ENCODE assay signal across 14 mouse cellular contexts in the genomic region with DNA sequence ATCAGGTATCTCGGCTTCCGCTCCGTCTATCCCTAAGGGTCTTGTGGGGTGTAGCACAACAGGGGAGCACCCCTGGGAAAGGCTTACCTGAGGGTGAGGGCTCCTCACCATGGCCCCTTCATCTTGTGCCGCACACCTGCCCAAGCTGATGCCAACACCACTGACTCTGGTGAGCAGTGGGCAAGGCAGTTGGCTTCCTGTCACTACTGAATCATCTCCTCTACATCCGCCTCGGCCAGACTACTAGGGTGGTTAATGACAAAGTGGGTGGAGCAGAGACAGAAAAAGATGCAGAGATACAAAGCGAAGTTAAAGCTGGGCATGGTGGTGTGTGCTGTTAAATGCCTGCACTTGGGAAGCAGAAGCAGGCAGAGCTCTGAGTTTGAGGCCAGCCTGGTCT. TPM values are rescaled to one million over a fixed set of nuclear protein-coding genes. Genes with fewer than 3 reads are reported as not detected.
DNase-seq lines count a peak whose midpoint lies in the region; ATAC-seq and TF ChIP-seq lines count a peak whose summit lies in the region.
"Had no signal": no experiment of that assay in that cellular context is flagged by ENCODE, and none has a peak within 500 bp of the region (broad histone marks: within the 10 kb centered on the region; RNA-seq: fewer than 3 reads in every experiment).

Lat2 (minus strand) TSS at position 224 of the 400 bp plus-strand sequence.

- peaks cover 5% of the 10 kb centered on the region for H3K4me1 ChIP-seq in bone marrow, adult 2 months (ENCODE audit: control insufficient read depth, insufficient read depth, low read length)
- H3K4me1 ChIP-seq in hindbrain, embryonic 14.5 days (replicated peaks; ENCODE audit: control insufficient read depth, insufficient read depth, low read length) = no peaks in the 10 kb centered on the region

- no peak within 1 kb of the TSS for H3K9ac ChIP-seq in hindbrain, embryonic 14.5 days
- H3K9ac ChIP-seq: hindbrain, embryonic 13.5 days; liver, postnatal 0 days had no signal

- TF ChIP-seq CTCF in layer of hippocampus, adult 2 months (conservative IDR thresholded peaks at IDR 0.05) = no peak
- TF ChIP-seq CTCF in bone marrow, adult 2 months (IDR thresholded peaks at IDR 0.05; ENCODE audit: control insufficient read depth, insufficient read depth, low read length) = no peak

- no peaks in the 10 kb centered on the region for H3K27me3 ChIP-seq in hindbrain, embryonic 14.5 days (ENCODE audit: control insufficient read depth, insufficient read depth, low read length)
- H3K27me3 ChIP-seq: hindbrain, embryonic 13.5 days had no signal

- peak within 1 kb of the TSS; percentile 44 for H3K27ac ChIP-seq in layer of hippocampus, adult 2 months
- peak within 1 kb of the TSS; percentile 78 for H3K27ac ChIP-seq in bone marrow, adult 2 months (ENCODE audit: control insufficient read depth, insufficient read depth, low read depth, low read length, poor library complexity)
- H3K27ac ChIP-seq in hindbrain, embryonic 14.5 days = no peak within 1 kb of the TSS
- H3K27ac ChIP-seq: hindbrain, embryonic 13.5 days had no signal

- DNase-seq in layer of hippocampus, adult 2 months (ENCODE audit: low spot score in 2 of 2) = no peak
- DNase-seq in layer of hippocampus, postnatal 36 days = no peak
- DNase-seq in A20 (ENCODE audit: low read depth, low spot score) = peak; percentile 89
- DNase-seq in hindbrain, embryonic 14.5 days (ENCODE audit: low spot score) = no peak
- DNase-seq in gastrocnemius, postnatal 25 days = no peak
- no peak for DNase-seq in adrenal gland, adult 8-10 months
- DNase-seq: cerebellum, adult 9-11 months; gastrocnemius, postnatal 14 days; liver, postnatal 0 days; retina, postnatal 1 day had no signal

- TF ChIP-seq POLR2A in bone marrow, adult 2 months (IDR thresholded peaks at IDR 0.05; ENCODE audit: borderline replicate concordance, control insufficient read depth, low read depth, low read length) = peak; percentile 40; the same call in 1 of the 2 replicates

- H3K9me3 ChIP-seq in hindbrain, embryonic 14.5 days (ENCODE audit: control insufficient read depth, low read length) = no peaks in the 10 kb centered on the region
- H3K9me3 ChIP-seq: G1E; hindbrain, embryonic 13.5 days had no signal

- ATAC-seq in megakaryocyte progenitor cell, adult 5-6 weeks (replicated peaks; ENCODE audit: poor library complexity) = peak; percentile 43
- ATAC-seq in hindbrain, embryonic 14.5 days (ENCODE audit: low FRiP score) = no peak
- ATAC-seq: liver, postnatal 0 days had no signal

- no peak within 1 kb of the TSS for H3K4me2 ChIP-seq in hindbrain, embryonic 14.5 days (replicated peaks)
- H3K4me2 ChIP-seq: hindbrain, embryonic 13.5 days had no signal

- WGBS in bone marrow, adult 2 months = 40% methylated on average over 7 of the region's 7 CpGs
- 93% methylated on average over 7 of the region's 7 CpGs for WGBS in hindbrain, embryonic 14.5 days

- H3K4me3 ChIP-seq in layer of hippocampus, adult 2 months = no peak within 1 kb of the TSS
- peak within 1 kb of the TSS; percentile 52 for H3K4me3 ChIP-seq in bone marrow, adult 2 months (replicated peaks; ENCODE audit: control insufficient read depth, low read depth, low read length)
- no peak within 1 kb of the TSS for H3K4me3 ChIP-seq in hindbrain, embryonic 14.5 days (replicated peaks; ENCODE audit: low read length)
- H3K4me3 ChIP-seq: hindbrain, embryonic 13.5 days had no signal

- H3K36me3 ChIP-seq in hindbrain, embryonic 14.5 days (replicated peaks; ENCODE audit: control insufficient read depth, insufficient read depth) = peaks cover 44% of the 10 kb centered on the region

RNA-seq across cellular contexts. Expression of gene Lat2, which starts in this region (rescaled TPM):
- 1 to 10 TPM; 2.2 to 3.0 TPM for total RNA-seq in layer of hippocampus, adult 2 months (2021)
- 1 to 10 TPM; 3.4 to 3.7 TPM for total RNA-seq in layer of hippocampus, postnatal 36 days (2021)
- 29.7 and 70.2 TPM in 2 replicates for polyA plus RNA-seq in bone marrow, adult 2 months (2011; ENCODE audit: insufficient read depth, insufficient read length, low replicate concordance, missing spikeins)
- 33.7 and 35.8 TPM in 2 replicates for total RNA-seq in megakaryocyte progenitor cell, adult 5-6 weeks (2015)
- 48.6 and 67.4 TPM in 2 replicates for total RNA-seq in megakaryocyte progenitor cell, adult 5-6 weeks (2017)
- 1.1 and 1.5 TPM in 2 replicates for polyA plus RNA-seq in hindbrain, embryonic 14.5 days (2014; fragmentation: Nextera tagmentation; extraction: Ambion mirVana)
- total RNA-seq in gastrocnemius, postnatal 25 days (2021) = under 1 TPM; 0.41 to 0.99 TPM
- 10 to 100 TPM in 2 of 4 experiments, 1 to 10 TPM in 2; 4.8 to 11.3 (median 8.0) TPM for total RNA-seq in adrenal gland, adult 8-10 months (2022)

Comparison
In these comparisons a context has a peak if more than half of its experiments do, and no peak if none do; other contexts are left out.
1. RNA of gene Lat2 (polyA plus RNA-seq): 29.7 to 70.2 TPM in bone marrow, adult 2 months; 1.1 to 1.5 TPM in hindbrain, embryonic 14.5 days; every median in the first group is over 10 times any median in the second.